Mouse (Mus musculus) liver, adult 2 months (tissue): ENCODE data around the gene Ssh3.
A peak's percentile ranks its signal among the peaks of the same experiment; 100 is the strongest.

Source experiments
- CTCF ChIP-seq: fragments of 200-500 bp; IDR thresholded peaks from 2 replicates; pipeline ENCODE4 v1.5.1; 2011; ENCODE audit warnings: low read depth, low read length, control low read depth
- POLR2A ChIP-seq: fragments of 200-500 bp; IDR thresholded peaks from 2 replicates; pipeline ENCODE4 v1.6.1; 2011; ENCODE audit warnings: low read length, control low read depth; ENCODE audit not compliant: insufficient read depth; ENCODE audit errors: extremely low read depth

DNA sequence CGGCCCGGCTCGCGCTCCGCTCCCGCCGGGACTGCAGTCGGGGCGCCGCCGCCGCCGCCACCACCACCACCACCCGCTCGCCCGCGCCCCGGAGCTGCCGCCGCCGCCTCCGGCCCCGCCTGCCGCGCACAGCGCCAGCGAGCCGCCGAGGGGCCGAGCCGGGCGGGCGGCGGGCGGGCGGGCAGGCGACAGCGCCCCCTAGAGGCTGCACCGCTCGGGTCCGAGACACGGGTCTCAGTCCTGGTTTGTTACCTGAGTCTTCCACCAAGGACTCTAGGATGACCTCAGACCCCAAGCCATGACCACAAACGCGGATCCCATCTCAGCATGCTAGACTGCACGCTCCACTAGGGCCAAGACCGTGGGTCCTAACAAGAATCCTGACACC is 37.2 kb upstream of the Ssh3 start, which contains the start of gene Grk2:
- peak; percentile 75 for TF ChIP-seq CTCF
- TF ChIP-seq POLR2A, result no peak
